25 mouse cellular contexts compared by ENCODE assay signal in the genomic region with DNA sequence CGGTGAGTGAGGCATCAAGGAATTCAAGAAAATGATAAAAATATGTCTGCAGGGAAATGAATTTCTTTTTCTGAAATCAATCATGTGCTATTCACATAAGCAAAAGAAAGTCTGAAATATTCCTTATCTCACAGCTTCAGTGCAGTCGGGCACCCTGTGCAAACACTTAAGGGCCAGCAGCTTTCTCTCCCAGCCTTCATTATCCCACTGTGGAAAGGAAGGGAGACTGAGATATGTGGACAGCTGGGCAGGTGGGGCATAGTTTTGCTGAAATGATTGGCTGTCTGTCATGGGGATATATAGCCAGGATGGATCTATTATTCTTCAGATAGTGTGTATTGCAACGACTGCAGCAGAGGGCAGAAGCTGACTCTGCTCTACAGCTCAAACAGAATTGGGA.
"Had no signal": no experiment of that assay in that cellular context is flagged by ENCODE, and none has a peak within 500 bp of the region (broad histone marks: within the 10 kb centered on the region; RNA-seq: fewer than 3 reads in every experiment).

No protein-coding gene starts in this region.

- H3K36me3 ChIP-seq: heart, embryonic 13.5 days; heart, embryonic 15.5 days; hindbrain, embryonic 13.5 days; hindbrain, embryonic 15.5 days; kidney, embryonic 15.5 days; limb, embryonic 12.5 days had no signal

- H3K27ac ChIP-seq: heart, adult 2 months; heart, embryonic 13.5 days; heart, embryonic 15.5 days; hindbrain, embryonic 13.5 days; hindbrain, embryonic 15.5 days; hindbrain, postnatal 0 days; kidney, embryonic 15.5 days; kidney, postnatal 0 days; limb, embryonic 12.5 days had no signal

- H3K4me1 ChIP-seq: heart, embryonic 15.5 days; hindbrain, embryonic 13.5 days; hindbrain, embryonic 15.5 days; kidney, embryonic 15.5 days; limb, embryonic 12.5 days had no signal

- H3K9me3 ChIP-seq: heart, embryonic 13.5 days; heart, embryonic 15.5 days; hindbrain, embryonic 13.5 days; hindbrain, embryonic 15.5 days; kidney, embryonic 15.5 days; limb, embryonic 12.5 days had no signal

- H3K9ac ChIP-seq: forebrain, postnatal 0 days; heart, embryonic 13.5 days; heart, embryonic 15.5 days; hindbrain, embryonic 13.5 days; hindbrain, embryonic 15.5 days; kidney, embryonic 15.5 days; limb, embryonic 12.5 days had no signal

- ATAC-seq: forebrain, postnatal 0 days; hindbrain, postnatal 0 days; intestine, embryonic 16.5 days had no signal

- H3K27me3 ChIP-seq: heart, embryonic 13.5 days; heart, embryonic 15.5 days; hindbrain, embryonic 13.5 days; hindbrain, embryonic 15.5 days; kidney, embryonic 15.5 days; limb, embryonic 12.5 days had no signal

- H3K4me3 ChIP-seq: heart, adult 2 months; heart, embryonic 13.5 days; heart, embryonic 15.5 days; hindbrain, embryonic 13.5 days; hindbrain, embryonic 15.5 days; kidney, embryonic 15.5 days; limb, embryonic 12.5 days had no signal

- DNase-seq: forebrain, postnatal 0 days; gastrocnemius, postnatal 14 days; gastrocnemius, postnatal 36 days; heart, adult 11 months; heart, adult 2 months; heart, postnatal 14 days; heart, postnatal 36 days; kidney, adult 11 months; kidney, adult 2 months; kidney, adult 9 months; kidney, postnatal 14 days; kidney, postnatal 36 days; layer of hippocampus, adult 9-11 months; layer of hippocampus, postnatal 36 days; left cerebral cortex, postnatal 4 days had no signal

- H3K4me2 ChIP-seq: heart, embryonic 11.5 days; heart, embryonic 13.5 days; heart, embryonic 15.5 days; hindbrain, embryonic 13.5 days; hindbrain, embryonic 15.5 days; kidney, embryonic 15.5 days; limb, embryonic 12.5 days had no signal
